Mouse (Mus musculus): Measurements from ENCODE around the gene Myl4.
"Not testable (repeated sequence)": the region's sequence is repeated elsewhere in the genome, so short reads cannot be mapped to it uniquely, and the experiment has no call there.

Myl4 gene

GRCm38 (mm10) chr11:104571373-104571772, 20.9 kb downstream of the Myl4 start:
- not testable (repeated sequence) for DNase-seq (ENCODE audit: low spot score in 2 of 2)

- DNase-seq (ENCODE audit: low spot score in 2 of 2) = no peak
Observed at GRCm38 (mm10) chr11:104572091-104572490, 21.6 kb downstream of the Myl4 start.

GRCm38 (mm10) chr11:104572566-104572965, 22.1 kb downstream of the Myl4 start:
- DNase-seq (ENCODE audit: low spot score in 2 of 2) = no peak

- no peak for DNase-seq (ENCODE audit: low spot score in 2 of 2)
Observed at GRCm38 (mm10) chr11:104576772-104577612, 26.5 kb downstream of the Myl4 start.

- no peak for DNase-seq (ENCODE audit: low spot score in 2 of 2)
Observed at GRCm38 (mm10) chr11:104578074-104578473, 27.6 kb downstream of the Myl4 start.

- no peak for DNase-seq (ENCODE audit: low spot score in 2 of 2)
Observed at GRCm38 (mm10) chr11:104579084-104579483, 28.6 kb downstream of the Myl4 start.

GRCm38 (mm10) chr11:104579575-104579974, 29.1 kb downstream of the Myl4 start:
- DNase-seq (ENCODE audit: low spot score in 2 of 2) = no peak

GRCm38 (mm10) chr11:104580091-104580490, 29.6 kb downstream of the Myl4 start:
- DNase-seq (ENCODE audit: low spot score in 2 of 2) = no peak

- no peak for DNase-seq (ENCODE audit: low spot score in 2 of 2)
Observed at GRCm38 (mm10) chr11:104580606-104581005, 30.1 kb downstream of the Myl4 start.

- no peak for DNase-seq (ENCODE audit: low spot score in 2 of 2)
Observed at GRCm38 (mm10) chr11:104581446-104582307, 31.2 kb downstream of the Myl4 start.

- no peak for DNase-seq (ENCODE audit: low spot score in 2 of 2)
Observed at GRCm38 (mm10) chr11:104582308-104582606, 31.8 kb downstream of the Myl4 start.

- DNase-seq (ENCODE audit: low spot score in 2 of 2) = no peak
Observed at GRCm38 (mm10) chr11:104582630-104583364, 32.3 kb downstream of the Myl4 start.

GRCm38 (mm10) chr11:104585495-104585894, 35.0 kb downstream of the Myl4 start:
- no peak for DNase-seq (ENCODE audit: low spot score in 2 of 2)

GRCm38 (mm10) chr11:104587904-104588303, 37.4 kb downstream of the Myl4 start:
- DNase-seq (ENCODE audit: low spot score in 2 of 2) = no peak

GRCm38 (mm10) chr11:104588513-104588912, 38.0 kb downstream of the Myl4 start:
- no peak for DNase-seq (ENCODE audit: low spot score in 2 of 2)

GRCm38 (mm10) chr11:104589570-104589969, 39.1 kb downstream of the Myl4 start:
- DNase-seq (ENCODE audit: low spot score in 2 of 2) = no peak

- DNase-seq (ENCODE audit: low spot score in 2 of 2) = peak; percentile 63 to 74
Observed at GRCm38 (mm10) chr11:104590148-104590547, 39.7 kb downstream of the Myl4 start.

- no peak for DNase-seq (ENCODE audit: low spot score in 2 of 2)
Observed at GRCm38 (mm10) chr11:104592066-104592835, 41.8 kb downstream of the Myl4 start.

GRCm38 (mm10) chr11:104596365-104596764, 45.9 kb downstream of the Myl4 start:
- DNase-seq (ENCODE audit: low spot score in 2 of 2) = no peak

- no peak for DNase-seq (ENCODE audit: low spot score in 2 of 2)
Observed at GRCm38 (mm10) chr11:104599265-104599945, 48.9 kb downstream of the Myl4 start.

GRCm38 (mm10) chr11:104600675-104601074, 50.2 kb downstream of the Myl4 start:
- no peak for DNase-seq (ENCODE audit: low spot score in 2 of 2)
